Mouse (Mus musculus): Measurements from ENCODE around the gene Gatad1.
"Not testable (repeated sequence)": the region's sequence is repeated elsewhere in the genome, so short reads cannot be mapped to it uniquely, and the experiment has no call there.

The Gatad1 gene

GRCm38 (mm10) chr5:3657085-3657484 is at the start of gene Gatad1:
Gene Gatad1, minus strand, starts transcription at chr5:3657185.
- DNase-seq: no peak

- DNase-seq: no peak
Observed at GRCm38 (mm10) chr5:3702180-3702579, 45.2 kb upstream of the Gatad1 start.

GRCm38 (mm10) chr5:3700025-3700424 is 43.0 kb upstream of the Gatad1 start:
- no peak for DNase-seq

- no peak for DNase-seq
Observed at GRCm38 (mm10) chr5:3696031-3696430, 39.0 kb upstream of the Gatad1 start.

DNA sequence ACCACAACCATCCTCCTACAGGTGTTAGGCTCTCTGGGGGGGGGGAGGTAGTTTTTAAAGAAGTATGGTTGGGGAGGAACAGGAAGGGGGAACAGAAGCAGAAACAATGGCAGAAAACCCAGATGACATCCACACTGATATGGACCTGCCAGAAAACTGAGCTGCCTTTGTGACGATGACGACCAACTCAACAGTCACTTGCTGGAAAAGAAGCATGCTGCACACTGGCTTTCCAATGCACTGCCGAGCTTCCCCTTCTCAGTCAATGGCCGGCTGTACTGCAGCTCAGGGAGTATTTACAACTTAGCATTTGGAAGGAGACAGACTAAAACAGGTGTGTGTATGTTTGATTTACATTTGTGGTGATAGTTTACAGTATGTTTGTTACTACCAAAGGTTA is 38.2 kb upstream of the Gatad1 start:
- no peak for DNase-seq

DNA sequence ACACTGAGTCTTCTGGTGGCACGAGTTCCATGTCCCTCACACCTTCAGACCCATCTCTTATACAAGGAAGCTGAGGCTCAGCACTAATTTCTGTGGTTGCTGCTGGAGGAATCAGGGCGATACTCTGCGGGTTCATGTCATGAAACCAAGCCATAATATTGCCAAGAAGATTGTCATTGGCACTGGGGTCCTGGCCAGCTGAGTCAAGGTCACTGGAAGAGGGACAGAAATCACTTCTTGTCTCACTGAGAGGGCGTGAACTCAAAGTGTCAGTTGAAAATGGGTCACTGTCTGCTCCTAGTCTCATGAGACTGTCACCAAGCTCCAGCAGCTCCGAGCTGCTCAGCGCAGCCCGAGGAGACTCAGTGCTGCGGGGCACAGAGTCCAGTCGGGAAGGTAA is 36.0 kb upstream of the Gatad1 start:
- DNase-seq: no peak

GRCm38 (mm10) chr5:3691283-3691682 is 34.3 kb upstream of the Gatad1 start:
- DNase-seq: no peak

- DNase-seq: no peak
Observed at GRCm38 (mm10) chr5:3688298-3688697, 31.3 kb upstream of the Gatad1 start.

- no peak for DNase-seq
Observed at GRCm38 (mm10) chr5:3669938-3670554, 13.1 kb upstream of the Gatad1 start.

DNA sequence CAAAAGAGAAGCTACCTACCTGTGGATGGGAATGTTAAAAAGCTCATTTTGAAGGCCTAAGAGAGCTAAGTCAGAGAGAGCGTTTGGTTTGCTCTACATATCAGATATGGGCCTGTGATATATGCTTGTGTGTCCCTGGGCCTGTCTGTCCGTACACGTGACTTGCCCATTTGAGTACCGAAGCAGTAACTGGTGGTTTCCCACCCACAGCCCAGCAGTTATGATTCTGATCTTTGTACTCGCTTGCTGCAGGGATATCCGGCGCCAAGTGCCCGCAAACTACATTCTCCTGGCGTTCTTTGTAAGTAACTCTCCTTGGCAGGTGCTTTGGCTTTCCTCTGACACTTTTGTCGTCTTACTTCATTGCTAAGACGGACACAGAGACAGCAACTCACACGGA is 9.6 kb upstream of the Gatad1 start:
- no peak for DNase-seq

GRCm38 (mm10) chr5:3665225-3665624 is 8.2 kb upstream of the Gatad1 start:
- no peak for DNase-seq

DNA sequence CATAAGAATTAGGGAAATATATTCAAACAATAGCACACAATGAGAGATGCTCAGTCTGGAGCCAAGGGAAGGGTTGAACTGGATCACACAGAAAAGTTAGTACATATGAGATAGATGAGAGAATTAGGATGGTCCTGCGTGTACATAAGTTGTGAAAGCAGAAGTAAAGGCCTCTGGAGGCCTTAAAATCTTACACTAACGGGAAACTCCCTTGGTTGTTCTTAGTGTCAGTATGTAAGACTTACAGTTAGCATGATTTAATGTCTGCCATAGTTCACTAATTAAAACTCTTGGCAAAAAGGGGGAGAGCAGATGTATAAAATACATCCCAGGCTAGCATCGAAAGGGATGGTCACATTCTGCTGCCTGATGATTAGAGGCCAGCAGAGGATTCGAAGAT is 3.2 kb downstream of the Gatad1 start:
- DNase-seq: no peak

GRCm38 (mm10) chr5:3652903-3653575 is 3.9 kb downstream of the Gatad1 start:
- not testable (repeated sequence) for DNase-seq

GRCm38 (mm10) chr5:3651621-3652020 is 5.4 kb downstream of the Gatad1 start:
- no peak for DNase-seq

- no peak for DNase-seq
Observed at GRCm38 (mm10) chr5:3650881-3651280, 6.1 kb downstream of the Gatad1 start, which contains the start of gene Tmbim7. Gene Tmbim7, plus strand, starts transcription at chr5:3651181.

- no peak for DNase-seq
Observed at GRCm38 (mm10) chr5:3648849-3649210, 8.2 kb downstream of the Gatad1 start.

DNA sequence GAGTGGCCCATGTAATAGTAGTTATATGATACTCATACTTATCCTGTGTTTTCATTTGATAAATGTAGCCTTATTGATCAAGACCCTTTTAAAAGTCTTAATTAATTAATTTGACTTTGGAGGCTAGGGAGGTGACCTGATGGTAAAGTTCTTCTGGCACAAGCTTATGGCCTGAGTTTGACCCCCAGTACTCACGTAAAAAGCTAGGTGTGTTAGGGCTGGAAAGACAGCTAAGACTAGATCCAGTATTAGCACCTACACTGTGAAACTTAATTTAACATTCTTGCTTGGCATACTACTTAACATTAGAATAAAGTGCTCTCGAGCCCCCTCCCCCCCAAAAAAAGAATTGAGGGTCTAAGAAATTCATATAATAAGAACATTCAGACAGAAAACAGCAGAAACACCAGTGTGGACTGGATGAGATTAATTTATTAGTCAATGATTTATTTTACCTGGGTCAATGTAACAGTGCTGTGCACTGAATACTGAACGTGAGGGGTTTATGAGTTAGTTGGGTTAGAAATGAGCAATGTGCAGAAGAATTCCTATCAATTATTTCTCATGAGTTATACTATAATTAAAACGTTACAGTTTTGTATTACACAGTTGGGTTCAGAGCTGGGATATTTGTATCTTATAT is 8.7 kb downstream of the Gatad1 start:
- DNase-seq: no peak

DNA sequence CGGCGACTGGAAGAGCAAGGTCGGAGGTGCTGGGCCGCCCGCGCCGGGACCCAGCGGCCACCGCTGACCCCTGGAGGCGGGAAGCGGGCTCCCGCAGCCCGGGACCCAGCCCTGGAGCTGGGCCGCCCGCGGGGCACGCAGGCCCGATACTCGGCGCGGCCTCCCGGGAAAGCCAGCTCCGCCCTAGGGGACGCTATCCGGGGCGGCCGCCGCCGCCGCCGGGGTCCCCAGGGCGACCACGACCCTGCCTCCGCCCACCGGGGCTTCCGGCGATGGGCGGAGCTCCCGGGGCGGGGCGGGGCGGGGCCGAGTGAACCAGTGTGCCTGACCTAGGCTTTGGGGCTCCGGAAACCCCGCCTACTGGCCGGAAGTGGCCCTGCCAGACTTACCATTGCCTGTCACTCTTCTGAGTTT is 9.3 kb downstream of the Gatad1 start:
- DNase-seq: peak; percentile 83 to 87

- peak; percentile 45 to 62 for DNase-seq
Observed at GRCm38 (mm10) chr5:3646991-3647707, 9.8 kb downstream of the Gatad1 start.

GRCm38 (mm10) chr5:3646539-3646938 is 10.4 kb downstream of the Gatad1 start:
- DNase-seq: no peak

DNA sequence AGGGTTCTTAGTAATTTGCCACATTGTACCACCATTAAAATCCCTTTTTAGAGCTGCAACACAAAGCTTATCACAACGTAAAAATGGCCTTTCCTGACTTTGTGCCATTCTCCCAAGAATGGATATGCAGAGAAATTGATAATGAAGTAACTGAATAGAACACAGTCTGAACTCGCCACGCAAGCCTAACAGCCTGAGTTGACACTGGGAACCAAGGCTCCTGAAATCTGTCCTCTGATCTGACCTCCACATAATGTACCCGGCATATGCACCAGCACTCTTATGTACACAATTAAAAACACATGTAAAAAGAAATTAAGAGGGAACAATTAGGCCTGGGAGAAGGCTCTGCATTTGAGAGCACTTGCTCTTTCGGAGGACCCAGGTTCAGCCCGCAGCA is 11.7 kb downstream of the Gatad1 start:
- DNase-seq: no peak

GRCm38 (mm10) chr5:3644621-3645020 is 12.4 kb downstream of the Gatad1 start:
- no peak for DNase-seq

DNA sequence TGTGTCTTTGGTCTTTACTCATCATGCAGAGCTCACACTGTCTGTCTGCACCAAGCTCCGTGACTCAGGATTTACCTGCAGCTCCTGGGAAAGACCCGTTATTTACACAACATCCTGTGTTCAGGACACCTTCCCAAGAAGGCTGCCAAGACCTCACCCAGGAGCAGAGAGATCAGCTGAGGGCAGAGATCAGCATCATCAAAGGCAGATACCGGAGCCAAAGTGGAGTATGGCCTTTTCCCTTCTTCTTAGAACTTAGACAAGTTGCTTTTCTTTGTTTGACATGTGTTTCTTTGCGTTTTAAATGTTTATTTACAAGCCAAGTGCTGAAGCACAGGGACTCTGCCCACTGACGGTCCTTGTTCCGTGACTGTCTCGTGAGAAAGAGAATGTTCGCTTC is 21.7 kb downstream of the Gatad1 start:
- no peak for DNase-seq

DNA sequence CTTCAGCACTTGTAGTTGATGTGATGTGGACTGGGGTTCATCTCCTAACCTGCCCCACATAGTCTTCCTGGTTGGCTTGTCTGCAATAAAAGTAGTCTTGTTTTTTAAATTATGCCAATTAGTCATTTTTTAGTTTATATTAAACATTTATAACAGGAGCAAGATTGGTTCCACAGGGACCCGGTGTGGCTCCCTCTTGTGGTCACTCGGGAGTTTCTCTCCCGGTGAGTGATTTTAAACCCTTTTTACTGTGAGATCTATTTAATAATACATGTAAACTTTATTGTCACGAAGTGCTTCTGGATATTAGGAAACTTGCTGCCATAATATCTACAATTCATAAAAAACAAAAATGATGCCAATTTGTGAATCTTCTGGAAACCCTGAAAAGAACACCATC is 23.0 kb downstream of the Gatad1 start:
- no peak for DNase-seq
